Mouse (Mus musculus) granulocyte monocyte progenitor cell, adult 5-6 weeks (primary cell): ENCODE measurements around the gene Trim46. TPM values are rescaled to one million over a fixed set of nuclear protein-coding genes. Genes with fewer than 3 reads are reported as not detected.

Source experiments
- ATAC-seq: replicated peaks from 2 replicates; pipeline ENCODE4 v1.8.0; 2016; ENCODE audit warnings: mild to moderate bottlenecking, moderate TSS enrichment, inconsistent platforms; ENCODE audit not compliant: poor library complexity, severe bottlenecking
- total RNA-seq, 2 experiments: library from RNA; stranded (forward) in 1 of 2; stranded (reverse) in 1 of 2; fragments of 200-712, 200-1000 nt in 1 of 2; fragments of >200 nt in 1 of 2; fragmentation: Nextera tagmentation in 1 of 2; gene quantifications; 2 replicates each; pipeline ENCODE4 v1.2.3; 2014 to 2017

Gene Trim46
- total RNA-seq, 2 experiments from 2014 or later, result 0.52 to 3.7 TPM

DNA sequence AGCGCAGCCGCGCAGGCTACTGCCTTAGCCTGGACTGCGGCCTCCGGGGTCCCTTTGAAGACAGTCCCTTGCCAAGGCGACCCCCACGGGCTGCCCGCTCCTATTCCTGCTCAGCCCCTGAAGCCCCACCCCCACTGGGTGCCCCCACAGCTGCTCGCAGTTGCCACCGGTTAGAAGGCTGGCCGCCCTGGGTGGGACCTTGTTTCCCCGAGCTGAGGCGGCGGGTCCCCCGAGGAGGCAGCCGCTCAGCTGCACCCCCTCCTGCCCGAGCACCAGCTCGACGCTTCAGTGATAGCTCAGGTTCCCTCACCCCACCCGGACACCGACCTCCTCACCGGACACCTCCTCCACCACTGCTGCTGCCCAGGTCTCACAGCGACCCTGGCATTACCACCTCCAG lies 58.9 kb downstream of the Trim46 start:
- no peak for ATAC-seq

Other genes starting within 250 kb of the Trim46 start
- 34.0 and 34.2 TPM in 2 replicates for gene Rusc1, start 153.0 kb downstream of the Trim46 start, total RNA-seq (2014; fragmentation: Nextera tagmentation)
- 11.4 and 19.3 TPM in 2 replicates for gene Rusc1, start 153.0 kb downstream of the Trim46 start, total RNA-seq (2017)
- gene Gm43738, start 145.2 kb downstream of the Trim46 start, total RNA-seq (2014; fragmentation: Nextera tagmentation), result not detected in 2 replicates
- gene Gm43738, start 145.2 kb downstream of the Trim46 start, total RNA-seq (2017), result not detected in 2 replicates
- gene Fdps, start 144.3 kb downstream of the Trim46 start, total RNA-seq (2014; fragmentation: Nextera tagmentation), result 161 and 178 TPM in 2 replicates
- 198 and 245 TPM in 2 replicates for gene Fdps, start 144.3 kb downstream of the Trim46 start, total RNA-seq (2017)
- 0.32 TPM in 1 of 2 replicates, not detected in the other for gene Pklr, start 110.2 kb downstream of the Trim46 start, total RNA-seq (2014; fragmentation: Nextera tagmentation)
- 0.26 and 0.43 TPM in 2 replicates for gene Pklr, start 110.2 kb downstream of the Trim46 start, total RNA-seq (2017)
- gene Hcn3, start 86.1 kb downstream of the Trim46 start, total RNA-seq (2014; fragmentation: Nextera tagmentation), result 0.77 TPM in 1 of 2 replicates, not detected in the other
- gene Hcn3, start 86.1 kb downstream of the Trim46 start, total RNA-seq (2017), result 0.56 and 0.82 TPM in 2 replicates
- 74.6 and 80.2 TPM in 2 replicates for gene Clk2, start 81.5 kb downstream of the Trim46 start, total RNA-seq (2014; fragmentation: Nextera tagmentation)
- 51.8 and 67.1 TPM in 2 replicates for gene Clk2, start 81.5 kb downstream of the Trim46 start, total RNA-seq (2017)
- gene Scamp3, start 68.8 kb downstream of the Trim46 start, total RNA-seq (2014; fragmentation: Nextera tagmentation), result 59.6 and 99.0 TPM in 2 replicates
- gene Scamp3, start 68.8 kb downstream of the Trim46 start, total RNA-seq (2017), result 32.9 and 37.2 TPM in 2 replicates
- gene Fam189b, start 63.2 kb downstream of the Trim46 start, total RNA-seq (2014; fragmentation: Nextera tagmentation), result 23.9 and 27.2 TPM in 2 replicates
- 2.5 and 2.9 TPM in 2 replicates for gene Fam189b, start 63.2 kb downstream of the Trim46 start, total RNA-seq (2017)
- 39.7 and 74.2 TPM in 2 replicates for gene Gba, start 43.4 kb downstream of the Trim46 start, total RNA-seq (2014; fragmentation: Nextera tagmentation)
- gene Gba, start 43.4 kb downstream of the Trim46 start, total RNA-seq (2017), result 49.3 and 50.5 TPM in 2 replicates
- gene Thbs3, start 31.1 kb downstream of the Trim46 start, total RNA-seq (2014; fragmentation: Nextera tagmentation), result not detected in 2 replicates
- gene Thbs3, start 31.1 kb downstream of the Trim46 start, total RNA-seq (2017), result 0.13 TPM in 1 of 2 replicates, not detected in the other
- gene Mtx1, start 19.2 kb downstream of the Trim46 start, total RNA-seq (2014; fragmentation: Nextera tagmentation), result 78.6 and 102 TPM in 2 replicates
- gene Mtx1, start 19.2 kb downstream of the Trim46 start, total RNA-seq (2017), result 76.4 and 114 TPM in 2 replicates
- not detected in 2 replicates for gene Muc1, start 17.3 kb downstream of the Trim46 start, total RNA-seq (2014; fragmentation: Nextera tagmentation)
- gene Muc1, start 17.3 kb downstream of the Trim46 start, total RNA-seq (2017), result 0.04 TPM in 1 of 2 replicates, not detected in the other
- gene Krtcap2, start 343 bp downstream of the Trim46 start, total RNA-seq (2014; fragmentation: Nextera tagmentation), result 312 and 315 TPM in 2 replicates
- 376 and 384 TPM in 2 replicates for gene Krtcap2, start 343 bp downstream of the Trim46 start, total RNA-seq (2017)
- 31.2 and 122 TPM in 2 replicates for gene Dpm3, start 13.0 kb upstream of the Trim46 start, total RNA-seq (2014; fragmentation: Nextera tagmentation)
- 86.0 and 91.7 TPM in 2 replicates for gene Dpm3, start 13.0 kb upstream of the Trim46 start, total RNA-seq (2017)
- 55.0 and 80.7 TPM in 2 replicates for gene Slc50a1, start 24.3 kb upstream of the Trim46 start, total RNA-seq (2014; fragmentation: Nextera tagmentation)
- gene Slc50a1, start 24.3 kb upstream of the Trim46 start, total RNA-seq (2017), result 62.0 and 65.0 TPM in 2 replicates
- gene Efna1, start 34.8 kb upstream of the Trim46 start, total RNA-seq (2014; fragmentation: Nextera tagmentation), result not detected in 2 replicates
- gene Efna1, start 34.8 kb upstream of the Trim46 start, total RNA-seq (2017), result not detected in 2 replicates
- not detected in 2 replicates for gene Efna3, start 76.7 kb upstream of the Trim46 start, total RNA-seq (2014; fragmentation: Nextera tagmentation)
- not detected in 2 replicates for gene Efna3, start 76.7 kb upstream of the Trim46 start, total RNA-seq (2017)
- 0.66 and 2.1 TPM in 2 replicates for gene Efna4, start 91.7 kb upstream of the Trim46 start, total RNA-seq (2014; fragmentation: Nextera tagmentation)
- not detected in 2 replicates for gene Efna4, start 91.7 kb upstream of the Trim46 start, total RNA-seq (2017)
- 42.7 and 80.7 TPM in 2 replicates for gene Adam15, start 103.7 kb upstream of the Trim46 start, total RNA-seq (2014; fragmentation: Nextera tagmentation)
- 34.8 and 44.8 TPM in 2 replicates for gene Adam15, start 103.7 kb upstream of the Trim46 start, total RNA-seq (2017)
- gene Dcst2, start 115.7 kb upstream of the Trim46 start, total RNA-seq (2014; fragmentation: Nextera tagmentation), result not detected in 2 replicates
- gene Dcst2, start 115.7 kb upstream of the Trim46 start, total RNA-seq (2017), result not detected in 2 replicates
- gene Dcst1, start 118.9 kb upstream of the Trim46 start, total RNA-seq (2014; fragmentation: Nextera tagmentation), result not detected in 2 replicates
- not detected in 2 replicates for gene Dcst1, start 118.9 kb upstream of the Trim46 start, total RNA-seq (2017)
- 8.5 and 18.6 TPM in 2 replicates for gene Zbtb7b, start 148.5 kb upstream of the Trim46 start, total RNA-seq (2014; fragmentation: Nextera tagmentation)
- 7.5 and 14.0 TPM in 2 replicates for gene Zbtb7b, start 148.5 kb upstream of the Trim46 start, total RNA-seq (2017)
- 0.64 and 2.1 TPM in 2 replicates for gene Lenep, start 156.5 kb upstream of the Trim46 start, total RNA-seq (2014; fragmentation: Nextera tagmentation)
- not detected in 2 replicates for gene Lenep, start 156.5 kb upstream of the Trim46 start, total RNA-seq (2017)
- gene Flad1, start 165.6 kb upstream of the Trim46 start, total RNA-seq (2014; fragmentation: Nextera tagmentation), result 27.5 and 41.7 TPM in 2 replicates
- 15.3 and 16.2 TPM in 2 replicates for gene Flad1, start 165.6 kb upstream of the Trim46 start, total RNA-seq (2017)
- 178 and 260 TPM in 2 replicates for gene Cks1b, start 172.1 kb upstream of the Trim46 start, total RNA-seq (2014; fragmentation: Nextera tagmentation)
- gene Cks1b, start 172.1 kb upstream of the Trim46 start, total RNA-seq (2017), result 194 and 212 TPM in 2 replicates
- 51.2 and 75.8 TPM in 2 replicates for gene Shc1, start 172.1 kb upstream of the Trim46 start, total RNA-seq (2014; fragmentation: Nextera tagmentation)
- gene Shc1, start 172.1 kb upstream of the Trim46 start, total RNA-seq (2017), result 37.7 and 49.1 TPM in 2 replicates
- gene Pygo2, start 183.9 kb upstream of the Trim46 start, total RNA-seq (2014; fragmentation: Nextera tagmentation), result 18.9 and 35.2 TPM in 2 replicates
- gene Pygo2, start 183.9 kb upstream of the Trim46 start, total RNA-seq (2017), result 8.8 and 8.9 TPM in 2 replicates
- gene Pbxip1, start 190.4 kb upstream of the Trim46 start, total RNA-seq (2014; fragmentation: Nextera tagmentation), result 9.7 TPM in 2 replicates
- gene Pbxip1, start 190.4 kb upstream of the Trim46 start, total RNA-seq (2017), result 7.8 and 12.2 TPM in 2 replicates
- 13.3 and 20.7 TPM in 2 replicates for gene Pmvk, start 208.2 kb upstream of the Trim46 start, total RNA-seq (2014; fragmentation: Nextera tagmentation)
- 9.5 and 22.8 TPM in 2 replicates for gene Pmvk, start 208.2 kb upstream of the Trim46 start, total RNA-seq (2017)